Mouse (Mus musculus): ENCODE measurements at regions not wholly inside any gene's neighbourhood (a gene's known extent, or its start where the extent isn't known, plus 50 kb on each side); places are given as distances from the start of the nearest gene placed in this dataset.

DNA sequence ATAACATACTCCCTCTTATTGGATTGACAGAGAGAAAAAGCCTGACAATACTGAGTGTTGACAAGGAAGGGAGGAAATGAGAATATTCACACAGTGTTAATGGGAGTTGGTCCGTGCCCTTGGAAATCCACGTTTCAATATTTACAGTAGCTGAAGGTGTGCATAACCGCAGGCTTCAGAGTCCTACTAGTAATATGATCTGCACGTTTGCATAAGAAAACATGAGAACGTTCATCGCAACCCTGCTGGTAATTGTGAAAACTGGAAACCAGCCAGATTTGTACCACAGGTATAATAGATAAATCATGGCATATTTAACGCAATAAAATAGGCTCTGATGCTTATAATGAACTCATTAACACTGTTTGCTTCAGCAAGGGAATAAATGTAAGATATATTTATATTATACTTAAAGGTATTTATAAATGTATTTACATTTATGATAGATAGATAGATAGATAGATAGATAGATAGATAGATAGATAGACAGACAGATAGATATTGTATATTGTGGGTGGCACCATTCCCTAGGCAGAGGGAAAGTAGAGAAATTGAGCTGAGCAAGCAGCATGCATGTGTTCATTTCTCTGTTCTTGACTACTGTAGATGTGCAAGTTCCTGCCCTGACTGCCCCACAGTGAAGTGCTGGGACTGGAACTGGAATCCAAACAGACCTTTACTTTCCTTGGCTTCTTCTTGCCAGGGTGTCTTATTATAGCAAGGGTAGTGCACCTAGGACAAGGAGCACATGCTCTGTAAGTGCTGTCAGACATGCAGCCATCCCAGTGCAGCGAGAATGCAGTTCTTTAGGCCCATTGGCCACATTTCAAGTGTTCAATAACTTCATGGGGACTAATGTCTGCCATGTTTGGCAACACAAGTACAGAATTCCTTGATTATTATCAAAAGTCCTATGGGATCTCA is 117.6 kb upstream of the Cpm start:
- H3K9me3 ChIP-seq (replicated peaks): no peaks in the 10 kb centered on the region
- 58% methylated on average over 8 of the region's 8 CpGs for WGBS
- no peak overlapping the region for H3K4me2 ChIP-seq (replicated peaks)
- H3K9ac ChIP-seq: no peak overlapping the region
- no peaks in the 10 kb centered on the region for H3K27me3 ChIP-seq
- no peak overlapping the region for H3K27ac ChIP-seq (replicated peaks)
- no peak for ATAC-seq (ENCODE audit: insufficient number of reproducible peaks, low FRiP score, low TSS enrichment, low read depth)
- no peaks in the 10 kb centered on the region for H3K4me1 ChIP-seq
- no peak overlapping the region for H3K4me3 ChIP-seq (replicated peaks)
- no peaks in the 10 kb centered on the region for H3K36me3 ChIP-seq

DNA sequence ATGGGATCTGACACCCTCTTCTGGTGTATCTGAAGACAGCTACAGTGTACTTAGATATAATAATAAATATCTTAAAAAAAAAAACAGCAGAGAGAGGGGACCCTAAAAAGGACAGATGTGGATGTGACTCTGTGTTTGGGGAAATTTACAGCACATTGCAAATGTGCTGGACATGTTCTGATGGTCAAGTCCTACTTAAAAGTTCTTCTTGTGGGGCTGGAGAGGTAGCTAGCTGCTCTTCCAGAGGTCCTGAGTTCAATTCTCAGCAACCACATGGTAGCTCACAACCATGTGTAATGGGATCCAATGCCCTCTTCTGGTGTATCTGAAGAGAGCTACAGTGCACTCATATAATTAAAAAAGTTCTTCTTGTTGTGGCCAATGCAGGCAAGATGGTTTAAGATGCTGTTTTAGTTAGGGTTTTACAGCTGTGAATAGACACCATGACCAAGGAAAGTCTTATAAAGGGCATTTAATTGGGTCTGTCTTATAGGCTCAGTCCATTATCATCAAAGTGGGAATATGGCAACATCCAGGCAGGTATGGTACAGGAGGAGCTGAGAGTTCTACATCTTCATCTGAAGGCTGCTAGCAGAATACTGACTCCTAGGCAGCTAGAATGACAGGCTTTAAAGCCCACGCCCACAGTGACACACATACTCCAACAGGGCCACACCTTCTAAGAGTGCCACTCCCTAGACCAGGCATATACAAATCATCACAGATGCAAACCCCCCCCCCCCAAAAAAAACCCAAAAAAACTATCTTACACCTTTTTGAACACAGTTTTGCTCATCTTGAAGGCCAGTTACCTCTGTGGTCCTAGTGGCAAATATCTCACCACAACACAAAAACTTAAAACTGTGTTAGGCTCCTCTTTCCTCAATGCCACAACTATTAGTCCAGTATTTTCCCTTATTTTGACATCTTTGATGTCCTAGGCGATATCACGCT is 118.5 kb upstream of the Cpm start:
- Histone ChIP-seq H3K4me3 (replicated peaks) (no peak overlapping the region), H3K9me3 (replicated peaks) (no peaks in the 10 kb centered on the region), H3K4me2 (replicated peaks) (no peak overlapping the region), H3K27me3 (no peaks in the 10 kb centered on the region), H3K27ac (replicated peaks) (no peak overlapping the region), H3K9ac (no peak overlapping the region), H3K36me3 (no peaks in the 10 kb centered on the region), H3K4me1 (no peaks in the 10 kb centered on the region)
- no peak for ATAC-seq (ENCODE audit: insufficient number of reproducible peaks, low FRiP score, low TSS enrichment, low read depth)
- WGBS: 76% methylated on average over 3 of the region's 3 CpGs

GRCm38 (mm10) chr10:117510224-117510486 is 119.1 kb upstream of the Cpm start:
- H3K9ac ChIP-seq: no peak overlapping the region
- H3K4me3 ChIP-seq (replicated peaks): no peak overlapping the region
- H3K4me1 ChIP-seq: no peaks in the 10 kb centered on the region
- H3K9me3 ChIP-seq (replicated peaks): no peaks in the 10 kb centered on the region
- no peaks in the 10 kb centered on the region for H3K36me3 ChIP-seq
- H3K27ac ChIP-seq (replicated peaks): no peak overlapping the region
- ATAC-seq (ENCODE audit: insufficient number of reproducible peaks, low FRiP score, low TSS enrichment, low read depth): no peak
- WGBS: 70% methylated on average over 2 of the region's 2 CpGs
- no peak overlapping the region for H3K4me2 ChIP-seq (replicated peaks)
- H3K27me3 ChIP-seq: no peaks in the 10 kb centered on the region

GRCm38 (mm10) chr10:117509431-117510223 is 119.7 kb upstream of the Cpm start:
- H3K9me3 ChIP-seq (replicated peaks): no peaks in the 10 kb centered on the region
- no peaks in the 10 kb centered on the region for H3K36me3 ChIP-seq
- no peak overlapping the region for H3K4me2 ChIP-seq (replicated peaks)
- no peak for ATAC-seq (ENCODE audit: insufficient number of reproducible peaks, low FRiP score, low TSS enrichment, low read depth)
- H3K27me3 ChIP-seq: no peaks in the 10 kb centered on the region
- H3K27ac ChIP-seq (replicated peaks): no peak overlapping the region
- H3K9ac ChIP-seq: no peak overlapping the region
- 60% methylated on average over 9 of the region's 9 CpGs for WGBS
- no peak overlapping the region for H3K4me3 ChIP-seq (replicated peaks)
- no peaks in the 10 kb centered on the region for H3K4me1 ChIP-seq

GRCm38 (mm10) chr10:117506252-117506992 is 122.9 kb upstream of the Cpm start:
- H3K27ac ChIP-seq (replicated peaks): no peak overlapping the region
- 87% methylated on average over 5 of the region's 5 CpGs for WGBS
- no peaks in the 10 kb centered on the region for H3K36me3 ChIP-seq
- H3K9me3 ChIP-seq (replicated peaks): no peaks in the 10 kb centered on the region
- no peak for ATAC-seq (ENCODE audit: insufficient number of reproducible peaks, low FRiP score, low TSS enrichment, low read depth)
- H3K27me3 ChIP-seq: no peaks in the 10 kb centered on the region
- no peak overlapping the region for H3K4me3 ChIP-seq (replicated peaks)
- no peaks in the 10 kb centered on the region for H3K4me1 ChIP-seq
- H3K4me2 ChIP-seq (replicated peaks): no peak overlapping the region
- no peak overlapping the region for H3K9ac ChIP-seq

DNA sequence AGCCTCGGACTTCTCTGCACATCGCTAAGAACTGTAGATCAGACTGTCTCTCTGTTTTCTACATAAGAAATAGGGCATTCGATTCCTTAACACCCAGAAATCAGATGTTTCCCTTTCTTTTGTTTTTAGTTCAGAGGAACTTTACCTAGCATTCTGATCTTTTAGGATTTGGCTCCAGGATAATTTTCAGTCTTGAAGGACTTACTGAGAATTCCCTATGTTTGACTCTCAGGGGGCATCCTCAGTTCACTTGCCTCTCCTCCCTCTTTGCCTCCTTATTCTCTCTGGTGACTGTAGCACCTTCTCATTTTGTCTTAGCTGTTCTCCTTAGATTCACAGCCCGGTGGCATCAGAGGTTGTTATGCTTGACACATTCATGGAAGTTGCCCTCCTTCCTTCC is 123.8 kb upstream of the Cpm start:
- H3K27ac ChIP-seq (replicated peaks): no peak overlapping the region
- no peaks in the 10 kb centered on the region for H3K36me3 ChIP-seq
- WGBS: 81% methylated on average over 4 of the region's 4 CpGs
- no peak for ATAC-seq (ENCODE audit: insufficient number of reproducible peaks, low FRiP score, low TSS enrichment, low read depth)
- no peaks in the 10 kb centered on the region for H3K9me3 ChIP-seq (replicated peaks)
- H3K4me3 ChIP-seq (replicated peaks): no peak overlapping the region
- H3K9ac ChIP-seq: no peak overlapping the region
- H3K4me2 ChIP-seq (replicated peaks): no peak overlapping the region
- H3K27me3 ChIP-seq: no peaks in the 10 kb centered on the region
- H3K4me1 ChIP-seq: no peaks in the 10 kb centered on the region

GRCm38 (mm10) chr10:117505057-117505456 is 124.2 kb upstream of the Cpm start:
- Histone ChIP-seq H3K4me1 (no peaks in the 10 kb centered on the region), H3K9me3 (replicated peaks) (no peaks in the 10 kb centered on the region), H3K27ac (replicated peaks) (no peak overlapping the region), H3K9ac (no peak overlapping the region), H3K4me3 (replicated peaks) (no peak overlapping the region), H3K36me3 (no peaks in the 10 kb centered on the region), H3K27me3 (no peaks in the 10 kb centered on the region), H3K4me2 (replicated peaks) (no peak overlapping the region)
- ATAC-seq (ENCODE audit: insufficient number of reproducible peaks, low FRiP score, low TSS enrichment, low read depth): no peak
- WGBS: 88% methylated on average over 3 of the region's 3 CpGs

DNA sequence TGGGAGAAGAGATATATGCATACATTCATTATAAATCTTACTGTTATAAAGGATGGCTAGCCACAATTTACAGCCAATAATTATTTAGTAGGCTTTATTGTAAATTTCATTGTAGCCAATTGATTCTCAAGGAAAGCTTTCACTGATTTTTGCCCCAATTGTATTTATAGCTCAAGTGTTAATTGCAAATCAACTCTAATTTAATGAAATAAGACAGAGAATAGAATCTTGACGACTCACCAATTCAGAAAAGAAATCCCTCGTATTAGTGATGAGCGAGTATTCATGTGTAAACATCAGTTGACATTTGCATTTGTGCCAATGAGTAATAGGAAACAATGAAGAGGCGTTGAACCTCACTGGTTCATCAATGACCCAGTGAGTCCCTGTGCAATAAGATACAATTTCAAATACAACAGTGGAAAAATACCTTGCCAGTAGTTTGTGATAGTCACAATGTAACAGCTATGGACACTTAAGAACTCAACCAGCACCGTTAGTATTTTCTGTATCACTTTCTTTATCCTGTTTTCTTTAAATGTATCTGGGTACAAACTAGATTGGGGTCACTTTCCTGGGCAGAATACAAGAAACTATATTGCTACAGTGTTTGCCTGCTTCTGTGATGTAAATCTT is 124.6 kb upstream of the Cpsf6 start:
- H3K4me1 ChIP-seq: no peaks in the 10 kb centered on the region
- no peak overlapping the region for H3K4me2 ChIP-seq (replicated peaks)
- H3K9ac ChIP-seq: no peak overlapping the region
- ATAC-seq (ENCODE audit: insufficient number of reproducible peaks, low FRiP score, low TSS enrichment, low read depth): no peak
- H3K36me3 ChIP-seq: no peaks in the 10 kb centered on the region
- H3K27me3 ChIP-seq: no peaks in the 10 kb centered on the region
- H3K27ac ChIP-seq (replicated peaks): no peak overlapping the region
- WGBS: 76% methylated on average over 5 of the region's 5 CpGs
- H3K9me3 ChIP-seq (replicated peaks): no peaks in the 10 kb centered on the region
- no peak overlapping the region for H3K4me3 ChIP-seq (replicated peaks)

- H3K4me3 ChIP-seq (replicated peaks): no peak overlapping the region
- H3K27me3 ChIP-seq: no peaks in the 10 kb centered on the region
- no peak overlapping the region for H3K9ac ChIP-seq
- H3K4me1 ChIP-seq: no peaks in the 10 kb centered on the region
- H3K27ac ChIP-seq (replicated peaks): no peak overlapping the region
- no peak for ATAC-seq (ENCODE audit: insufficient number of reproducible peaks, low FRiP score, low TSS enrichment, low read depth)
- H3K4me2 ChIP-seq (replicated peaks): no peak overlapping the region
- 73% methylated on average over 22 of the region's 22 CpGs for WGBS
- H3K36me3 ChIP-seq: no peaks in the 10 kb centered on the region
- no peaks in the 10 kb centered on the region for H3K9me3 ChIP-seq (replicated peaks)
Measured at GRCm38 (mm10) chr10:117503222-117504184, 123.7 kb upstream of the Cpsf6 start.
